8 mouse cellular contexts compared by ENCODE assay signal in genomic region chr8:95067582-95067981, GRCm38 (mm10). TPM values are rescaled to one million over a fixed set of nuclear protein-coding genes. Genes with fewer than 3 reads are reported as not detected.
A peak's percentile ranks its signal among the peaks of the same experiment; 100 is the strongest.
DNase-seq lines count a peak whose midpoint lies in the region; ATAC-seq and TF ChIP-seq lines count a peak whose summit lies in the region.

No protein-coding gene starts in this region.

- TF ChIP-seq CTCF in cerebellum, adult 2 months (IDR thresholded peaks at IDR 0.05; ENCODE audit: borderline replicate concordance, insufficient read depth, low read depth, low read length) = peak; percentile 3; the same call in 1 of the 2 replicates
- no peak for TF ChIP-seq CTCF in lung, adult 2 months (IDR thresholded peaks at IDR 0.05; ENCODE audit: insufficient read depth, low read length)

- no peak for TF ChIP-seq POLR2A in cerebellum, adult 2 months (IDR thresholded peaks at IDR 0.05; ENCODE audit: borderline replicate concordance, insufficient read depth, low read length)
- TF ChIP-seq POLR2A in lung, adult 2 months (IDR thresholded peaks at IDR 0.05; ENCODE audit: borderline replicate concordance, extremely low read depth, low read depth, low read length) = no peak

- no peaks in the 10 kb centered on the region for H3K27me3 ChIP-seq in cerebellum, adult 2 months (ENCODE audit: control insufficient read depth, insufficient read depth, low read length)
- no peaks in the 10 kb centered on the region for H3K27me3 ChIP-seq in liver, embryonic 11.5 days (replicated peaks; ENCODE audit: control insufficient read depth, insufficient read depth, low read length)

- no peak for ATAC-seq in liver, embryonic 11.5 days (replicated peaks; ENCODE audit: low FRiP score)

- no peak for DNase-seq in cerebellum, adult 2 months
- DNase-seq in cerebellum, adult 9-10 months = no peak
- DNase-seq in liver = peak; percentile 83
- no peak for DNase-seq in liver, embryonic 11.5 days (ENCODE audit: low spot score)
- peak; percentile 77 for DNase-seq in adrenal gland, postnatal 25 days
- peak; percentile 69 for DNase-seq in heart, postnatal 4 days
- peak; percentile 52 for DNase-seq in lung, adult 2 months
- DNase-seq in spleen, postnatal 4 days (ENCODE audit: low spot score in 2 of 2) = peak; percentile 64 to 87

- H3K4me2 ChIP-seq in liver, embryonic 11.5 days = no peak overlapping the region

- no peak overlapping the region for H3K9ac ChIP-seq in liver, embryonic 11.5 days (ENCODE audit: low read depth, low read length)

- no peaks in the 10 kb centered on the region for H3K9me3 ChIP-seq in liver, embryonic 11.5 days (ENCODE audit: control insufficient read depth, low read length)

- no peaks in the 10 kb centered on the region for H3K4me1 ChIP-seq in cerebellum, adult 2 months (ENCODE audit: control insufficient read depth, insufficient read depth, low read length)
- H3K4me1 ChIP-seq in liver, embryonic 11.5 days (replicated peaks; ENCODE audit: control insufficient read depth, insufficient read depth, low read length) = no peaks in the 10 kb centered on the region
- H3K4me1 ChIP-seq in lung, adult 2 months (ENCODE audit: control insufficient read depth, insufficient read depth, low read length) = no peaks in the 10 kb centered on the region

- no peaks in the 10 kb centered on the region for H3K36me3 ChIP-seq in liver, embryonic 11.5 days (ENCODE audit: control insufficient read depth, insufficient read depth, low read length)

- no peak overlapping the region for H3K27ac ChIP-seq in cerebellum, adult 2 months (ENCODE audit: insufficient read depth, low read length)
- no peak overlapping the region for H3K27ac ChIP-seq in liver, embryonic 11.5 days (ENCODE audit: low read depth, low read length)

- no peak overlapping the region for H3K4me3 ChIP-seq in cerebellum, adult 2 months (replicated peaks; ENCODE audit: insufficient read depth, low read depth, low read length)
- H3K4me3 ChIP-seq in liver, embryonic 11.5 days (ENCODE audit: low read depth, low read length) = no peak overlapping the region
- H3K4me3 ChIP-seq in lung, adult 2 months (replicated peaks; ENCODE audit: extremely low read depth, low read depth, low read length) = no peak overlapping the region

- 59% methylated on average over 3 of the region's 3 CpGs for WGBS in cerebellum, adult 2 months
- 45% methylated on average over 3 of the region's 3 CpGs for WGBS in liver, embryonic 11.5 days
- 35% methylated on average over 3 of the region's 3 CpGs for WGBS in lung, adult 2 months

RNA-seq across cellular contexts. Expression of gene Drc7, which starts 12.7 kb away (rescaled TPM):
- polyA plus RNA-seq in cerebellum, adult 2 months (2012; rRNA removed) = 2.2 and 5.1 TPM in 2 replicates
- 0.26 TPM in 1 of 2 replicates, not detected in the other for polyA plus RNA-seq in liver, embryonic 11.5 days (2014; fragmentation: Nextera tagmentation; extraction: Ambion mirVana)
- total RNA-seq in adrenal gland, postnatal 25 days (2021) = not detected in 2 replicates
- total RNA-seq in heart, postnatal 4 days (2021) = not detected
- polyA plus RNA-seq in lung, adult 2 months (2012; rRNA removed) = 14.0 and 18.5 TPM in 2 replicates

RNA-seq across cellular contexts. Expression of gene Katnb1, which starts 13.4 kb away (rescaled TPM):
- 53.0 and 54.0 TPM in 2 replicates for polyA plus RNA-seq in cerebellum, adult 2 months (2012; rRNA removed)
- polyA plus RNA-seq in liver, embryonic 11.5 days (2014; fragmentation: Nextera tagmentation; extraction: Ambion mirVana) = 25.1 and 26.6 TPM in 2 replicates
- 13.2 and 14.1 TPM in 2 replicates for total RNA-seq in adrenal gland, postnatal 25 days (2021)
- 10 to 100 TPM; 13.0 to 15.0 TPM for total RNA-seq in heart, postnatal 4 days (2021)
- polyA plus RNA-seq in lung, adult 2 months (2012; rRNA removed) = 18.4 and 20.0 TPM in 2 replicates

RNA-seq across cellular contexts. Expression of gene Adgrg3, which starts 50.1 kb away (rescaled TPM):
- 0.16 and 0.25 TPM in 2 replicates for polyA plus RNA-seq in cerebellum, adult 2 months (2012; rRNA removed)
- polyA plus RNA-seq in liver, embryonic 11.5 days (2014; fragmentation: Nextera tagmentation; extraction: Ambion mirVana) = 11.8 and 11.9 TPM in 2 replicates
- 3.0 and 4.2 TPM in 2 replicates for total RNA-seq in adrenal gland, postnatal 25 days (2021)
- 1 to 10 TPM; 3.3 to 3.8 TPM for total RNA-seq in heart, postnatal 4 days (2021)
- polyA plus RNA-seq in lung, adult 2 months (2012; rRNA removed) = 15.4 and 18.9 TPM in 2 replicates

Comparison
In these comparisons a context has a peak if more than half of its experiments do, and no peak if none do; other contexts are left out.
1. DNase-seq: peak in liver (single experiment), adrenal gland, postnatal 25 days (single experiment), heart, postnatal 4 days (single experiment), lung, adult 2 months (single experiment) and spleen, postnatal 4 days (2 of 2); none in cerebellum, adult 2 months (0 of 2), cerebellum, adult 9-10 months (single experiment) and liver, embryonic 11.5 days (single experiment).
2. RNA of gene Adgrg3, which starts 50.1 kb away (polyA plus RNA-seq): 15.4 to 18.9 TPM in lung, adult 2 months and 11.8 to 11.9 TPM in liver, embryonic 11.5 days; 0.16 to 0.25 TPM in cerebellum, adult 2 months; every median in the first group is over 10 times any median in the second.